Mouse (Mus musculus) hindbrain, embryonic 13.5 days (tissue): Measurements from ENCODE around the gene Socs3. TPM values are rescaled to one million over a fixed set of nuclear protein-coding genes. Genes with fewer than 3 reads are reported as not detected.

ENCODE experiments used
- ATAC-seq: fragments of 200-750 bp; cut with Nextera tagmentation; 2 replicates; pipeline ENCODE4 v1.8.0; 2017; ENCODE audit warnings: moderate TSS enrichment; ENCODE audit not compliant: low FRiP score
- H3K27ac ChIP-seq: fragments of 300-500 bp; sonication (generic); 2 replicates; pipeline ENCODE4 v1.5.1; 2015; ENCODE audit warnings: inconsistent platforms, mild to moderate bottlenecking, moderate library complexity
- H3K27me3 ChIP-seq: fragments of 300-500 bp; sonication (generic); 2 replicates; pipeline ENCODE4 v1.6.1; 2015; ENCODE audit warnings: mild to moderate bottlenecking, inconsistent platforms
- H3K36me3 ChIP-seq: fragments of 300-500 bp; sonication (generic); 2 replicates; pipeline ENCODE4 v1.6.1; 2015; ENCODE audit warnings: mild to moderate bottlenecking, inconsistent platforms
- H3K4me1 ChIP-seq: fragments of 300-500 bp; sonication (generic); replicated peaks from 2 replicates; pipeline ENCODE4 v1.6.1; 2015; ENCODE audit warnings: inconsistent platforms
- H3K4me2 ChIP-seq: fragments of 300-500 bp; sonication (generic); 2 replicates; pipeline ENCODE4 v1.6.1; 2015; ENCODE audit warnings: inconsistent platforms, mild to moderate bottlenecking, moderate library complexity
- H3K4me3 ChIP-seq: fragments of 300-500 bp; sonication (generic); 2 replicates; pipeline ENCODE4 v1.5.1; 2015; ENCODE audit warnings: mild to moderate bottlenecking, inconsistent platforms
- H3K9ac ChIP-seq: fragments of 300-500 bp; sonication (generic); 2 replicates; pipeline ENCODE4 v1.6.1; 2015; ENCODE audit warnings: mild to moderate bottlenecking, inconsistent platforms
- H3K9me3 ChIP-seq: fragments of 300-500 bp; sonication (generic); 2 replicates; pipeline ENCODE4 v1.6.1; 2016; ENCODE audit warnings: inconsistent platforms
- WGBS: fragments of 180-500 bp; shearing (Covaris S2); methylation state at CpG from one replicate; pipeline ENCODE4 v1.1.7; 2015; 5-methylcytosine and 5-hydroxymethylcytosine counted together
- polyA plus RNA-seq: library from polyadenylated mRNA; unstranded; fragments of >200 nt; fragmentation: Nextera tagmentation; extraction: Ambion mirVana; gene quantifications from 2 replicates; pipeline ENCODE4 v1.2.1, GENCODE M21; 2015

The Socs3 gene
- polyA plus RNA-seq, 1 experiment from 2014 or later = 8.8 TPM

DNA sequence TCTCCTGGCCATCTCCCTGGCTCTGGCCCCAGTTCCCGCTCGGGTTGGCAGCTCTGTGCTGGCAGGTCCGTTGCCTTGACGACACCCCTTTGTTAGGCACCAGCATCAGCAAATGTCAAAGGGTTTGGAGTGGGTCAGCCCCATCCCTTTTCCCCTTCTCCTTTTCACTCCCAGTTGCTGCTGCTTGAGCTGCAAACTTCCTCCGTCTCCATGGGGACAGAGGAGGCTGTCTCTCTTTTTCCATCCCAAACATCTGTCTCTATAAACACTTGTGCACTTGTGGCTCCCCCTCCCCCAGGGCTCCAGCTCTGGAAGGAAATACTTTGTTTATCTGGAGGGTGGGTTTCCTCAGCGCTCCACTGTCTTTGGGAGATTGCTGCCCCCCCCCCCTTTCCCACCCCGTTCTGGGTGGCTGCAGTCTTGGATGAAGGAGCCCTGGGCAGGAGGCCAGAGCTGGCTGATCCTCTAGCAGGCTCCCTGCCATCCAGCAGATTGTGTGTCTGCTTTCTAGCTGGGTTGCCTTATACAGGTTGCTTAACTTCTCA lies 30.0 kb downstream of the Socs3 start:
- H3K9ac ChIP-seq = peak overlapping the region; percentile 3; the same call in 1 of the 2 replicates
- peak overlapping the region; percentile 16 for H3K4me2 ChIP-seq
- no peak overlapping the region for H3K4me3 ChIP-seq
- no peaks in the 10 kb centered on the region for H3K36me3 ChIP-seq
- H3K27me3 ChIP-seq = peaks cover 26% of the 10 kb centered on the region
- H3K9me3 ChIP-seq = no peaks in the 10 kb centered on the region
- H3K27ac ChIP-seq = peak overlapping the region; percentile 72
- H3K4me1 ChIP-seq = peaks cover 47% of the 10 kb centered on the region
- 0% methylated on average over 7 of the region's 7 CpGs for WGBS
- peak; percentile 89 for ATAC-seq

DNA sequence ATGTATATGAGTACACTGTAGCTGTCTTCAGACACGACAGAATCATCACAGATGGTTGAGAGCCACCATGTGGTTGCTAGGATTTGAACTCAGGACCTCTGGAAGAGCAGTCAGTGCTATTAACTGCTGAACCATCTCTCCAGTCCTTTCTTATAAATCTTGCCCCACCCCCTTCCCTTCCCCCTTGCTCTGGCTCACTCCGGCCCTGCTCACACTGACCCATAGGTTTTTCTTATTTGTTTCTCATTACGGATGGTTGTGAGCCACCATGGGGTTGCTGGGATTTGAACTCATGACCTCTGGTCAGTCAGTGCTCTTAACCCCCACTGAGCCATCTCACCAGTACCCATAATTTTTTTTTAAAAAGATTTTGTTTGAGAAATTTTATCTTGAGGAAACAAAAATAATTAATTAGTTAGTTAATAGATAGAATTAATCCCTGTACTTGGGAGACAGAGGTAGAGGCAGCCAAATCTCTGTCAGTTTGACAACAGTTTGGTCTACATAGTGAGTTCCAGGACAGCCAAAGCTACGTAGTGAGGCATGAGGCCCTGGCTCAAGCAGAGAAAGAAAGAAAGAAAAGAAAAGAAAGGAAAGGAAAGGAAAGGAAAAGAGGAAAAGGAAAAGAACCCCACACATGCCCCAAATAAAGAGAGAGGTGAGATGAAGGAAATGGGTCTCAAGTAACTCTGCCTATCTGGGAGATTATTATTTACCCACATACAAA lies 30.7 kb downstream of the Socs3 start:
- no peak overlapping the region for H3K9ac ChIP-seq
- 10% methylated on average over 4 of the region's 4 CpGs for WGBS

DNA sequence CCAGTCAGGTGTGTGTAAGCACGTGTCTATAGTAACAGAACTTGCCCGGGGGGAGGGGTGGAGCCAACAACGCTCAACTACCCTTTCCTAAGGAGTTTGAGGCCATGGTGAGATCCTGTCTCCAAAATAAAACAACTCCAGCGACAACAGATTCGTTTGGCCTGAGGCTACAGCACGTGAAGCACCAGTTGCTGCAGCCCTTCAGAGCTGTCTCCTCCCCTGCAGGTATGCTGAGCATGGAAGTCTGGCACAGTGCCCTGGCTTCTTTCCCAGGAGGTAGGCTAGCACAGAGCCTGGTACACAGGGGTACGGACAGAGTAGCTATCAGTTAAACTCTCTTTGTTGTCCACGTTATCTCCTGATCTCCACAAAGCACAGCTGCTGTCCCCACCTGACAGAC lies 33.6 kb downstream of the Socs3 start:
- Histone ChIP-seq H3K9ac (no peak overlapping the region), H3K4me3 (no peak overlapping the region), H3K36me3 (no peaks in the 10 kb centered on the region), H3K27me3 (peaks cover 55% of the 10 kb centered on the region), H3K4me2 (no peak overlapping the region), H3K4me1 (peaks cover 57% of the 10 kb centered on the region), H3K27ac (no peak overlapping the region), H3K9me3 (no peaks in the 10 kb centered on the region)
- ATAC-seq = no peak
- WGBS = 43% methylated on average over 8 of the region's 8 CpGs

More for the DNA sequence above, 30.7 kb downstream of the Socs3 start:
- Histone ChIP-seq H3K36me3 (no peaks in the 10 kb centered on the region), H3K4me1 (peaks cover 47% of the 10 kb centered on the region), H3K9me3 (no peaks in the 10 kb centered on the region), H3K27ac (peak overlapping the region; percentile 72; the same call in 1 of the 2 replicates), H3K4me2 (peak overlapping the region; percentile 16; the same call in 1 of the 2 replicates), H3K27me3 (peaks cover 30% of the 10 kb centered on the region), H3K4me3 (no peak overlapping the region)
- no peak for ATAC-seq

DNA sequence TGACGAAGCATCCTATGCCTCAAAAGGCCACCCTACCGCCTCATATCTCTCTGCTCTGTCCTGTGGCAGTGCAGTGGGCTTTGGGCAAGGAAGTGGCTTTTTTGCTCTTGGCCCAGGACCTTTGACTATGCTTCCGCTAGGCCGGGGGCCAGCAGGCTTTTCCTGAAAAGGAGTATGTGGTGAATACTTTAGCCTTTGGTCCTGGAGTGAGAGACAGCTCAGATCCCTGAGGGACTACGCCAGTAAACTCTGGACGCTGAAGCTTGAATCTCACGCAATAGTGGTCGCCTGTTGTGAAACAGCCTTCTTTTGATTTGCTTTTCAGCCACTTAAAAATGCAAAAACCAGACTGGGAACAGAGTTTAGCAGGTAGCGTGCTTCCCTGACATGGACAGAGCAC lies 34.2 kb downstream of the Socs3 start:
- Histone ChIP-seq H3K9me3 (no peaks in the 10 kb centered on the region), H3K4me1 (peaks cover 58% of the 10 kb centered on the region), H3K27ac (no peak overlapping the region), H3K36me3 (no peaks in the 10 kb centered on the region), H3K4me3 (no peak overlapping the region), H3K27me3 (peaks cover 60% of the 10 kb centered on the region), H3K9ac (peak overlapping the region; percentile 39; the same call in 1 of the 2 replicates), H3K4me2 (no peak overlapping the region)
- WGBS = 66% methylated on average over 9 of the region's 9 CpGs
- ATAC-seq = no peak

DNA sequence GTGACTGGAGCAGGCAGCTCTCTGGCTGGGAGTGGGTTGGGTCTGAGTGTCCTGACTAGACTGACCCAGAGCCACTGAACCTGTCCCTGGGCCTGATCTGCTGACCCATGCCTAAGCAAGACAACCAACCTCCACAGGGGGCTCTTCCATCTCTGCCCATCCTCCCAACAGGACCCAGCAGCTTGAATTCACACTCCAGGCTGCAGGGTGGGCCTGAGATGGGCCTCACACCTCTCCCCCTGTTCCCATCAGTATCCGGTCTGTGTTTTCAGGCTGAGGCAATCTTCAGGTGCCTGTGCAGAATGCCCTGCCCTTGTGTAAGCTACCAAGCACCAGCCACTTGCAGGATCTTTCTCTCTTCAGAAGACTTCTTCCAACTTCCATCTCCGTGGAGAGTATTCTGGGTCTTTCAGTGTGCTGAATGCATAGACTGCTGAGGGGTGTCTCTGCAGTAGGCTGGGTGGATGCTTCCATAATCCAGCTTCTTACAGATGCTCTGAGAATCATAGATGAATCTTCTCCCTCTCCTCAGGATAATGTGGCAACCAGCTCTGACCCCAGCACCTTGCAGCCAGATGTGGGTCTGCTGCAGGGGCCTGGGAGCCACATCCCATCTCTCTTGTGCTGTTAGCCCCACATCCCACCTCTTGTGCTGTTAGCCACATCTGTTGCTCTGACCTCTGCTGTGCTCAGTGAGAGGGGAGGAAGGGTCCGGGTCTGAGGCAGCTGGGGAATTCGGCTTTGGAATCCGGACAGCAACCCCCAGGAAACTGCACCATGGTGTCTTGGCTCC lies 35.1 kb downstream of the Socs3 start:
- no peak overlapping the region for H3K9ac ChIP-seq
- no peaks in the 10 kb centered on the region for H3K9me3 ChIP-seq
- peaks cover 69% of the 10 kb centered on the region for H3K27me3 ChIP-seq
- no peak overlapping the region for H3K4me3 ChIP-seq
- no peaks in the 10 kb centered on the region for H3K36me3 ChIP-seq
- 53% methylated on average over 5 of the region's 5 CpGs for WGBS
- H3K27ac ChIP-seq = no peak overlapping the region
- H3K4me2 ChIP-seq = no peak overlapping the region
- peaks cover 52% of the 10 kb centered on the region for H3K4me1 ChIP-seq
- no peak for ATAC-seq

DNA sequence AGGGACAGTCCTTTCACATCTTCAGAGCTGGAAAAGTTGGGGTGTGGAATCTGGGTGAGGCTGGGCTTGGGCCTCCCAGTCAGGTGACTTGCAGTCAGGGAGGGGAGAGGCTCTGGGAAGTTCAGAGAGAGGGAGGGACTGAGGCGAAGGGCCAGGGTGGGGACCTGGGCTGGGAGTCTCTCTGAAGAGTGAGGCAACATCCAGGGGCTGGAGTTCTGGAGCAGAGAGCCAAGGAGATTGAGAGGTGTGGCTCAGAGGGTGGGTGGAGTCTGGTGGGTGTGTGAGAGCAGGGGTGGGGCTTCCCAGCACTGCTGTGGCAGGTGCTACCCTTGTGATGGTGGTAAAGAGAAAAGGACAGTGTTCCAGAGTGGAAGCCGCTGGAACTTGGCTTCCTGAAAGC lies 35.7 kb downstream of the Socs3 start:
- 57% methylated on average over 2 of the region's 2 CpGs for WGBS
- no peak for ATAC-seq
- H3K4me1 ChIP-seq = peaks cover 46% of the 10 kb centered on the region
- no peak overlapping the region for H3K4me2 ChIP-seq
- H3K36me3 ChIP-seq = no peaks in the 10 kb centered on the region
- H3K9ac ChIP-seq = no peak overlapping the region
- peaks cover 75% of the 10 kb centered on the region for H3K27me3 ChIP-seq
- no peak overlapping the region for H3K27ac ChIP-seq
- no peak overlapping the region for H3K4me3 ChIP-seq
- no peaks in the 10 kb centered on the region for H3K9me3 ChIP-seq

DNA sequence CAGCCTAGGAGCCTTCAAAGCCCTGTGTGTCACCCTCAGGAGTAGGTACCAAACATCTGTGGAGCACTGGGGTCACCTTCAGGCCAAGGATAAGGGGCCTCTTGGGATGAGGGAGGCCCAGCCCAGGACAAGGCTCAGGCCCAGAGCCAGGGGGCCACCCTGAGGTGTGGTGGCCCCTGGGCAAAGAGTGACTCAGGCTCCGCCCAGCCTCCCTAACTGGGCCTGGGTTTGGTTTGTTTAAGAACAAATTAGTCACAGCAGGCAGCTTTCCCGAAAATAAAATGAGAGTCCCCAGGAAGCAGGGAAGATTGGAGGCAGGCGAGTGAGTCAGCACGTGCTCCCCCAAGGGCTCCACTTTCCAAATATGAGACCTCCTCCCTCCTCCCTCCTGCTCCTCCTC lies 37.7 kb downstream of the Socs3 start:
- WGBS = 32% methylated on average over 4 of the region's 4 CpGs
- no peaks in the 10 kb centered on the region for H3K36me3 ChIP-seq

DNA sequence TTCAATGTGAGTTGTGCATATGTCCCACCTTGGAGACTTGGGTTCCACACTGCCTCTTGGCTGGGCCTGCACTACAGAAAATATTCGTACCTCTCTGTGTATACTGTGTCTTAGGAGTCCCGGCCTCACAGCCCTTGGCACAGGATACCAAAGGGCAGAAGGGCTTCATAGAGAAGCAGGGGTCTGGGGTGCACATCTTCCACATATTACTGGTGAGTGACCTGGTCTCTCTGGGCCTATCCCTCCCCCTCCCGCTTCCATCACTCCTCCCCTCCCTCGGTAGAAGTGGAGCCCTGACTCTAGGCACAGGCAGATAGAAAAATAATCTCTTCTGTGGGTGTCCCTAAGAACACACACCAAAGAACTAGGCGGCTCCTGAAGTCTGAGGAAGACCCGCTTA lies 38.3 kb downstream of the Socs3 start:
- Histone ChIP-seq H3K4me1 (peaks cover 40% of the 10 kb centered on the region), H3K9me3 (no peaks in the 10 kb centered on the region), H3K36me3 (no peaks in the 10 kb centered on the region), H3K4me2 (no peak overlapping the region), H3K27ac (no peak overlapping the region), H3K27me3 (peaks cover 87% of the 10 kb centered on the region), H3K4me3 (no peak overlapping the region), H3K9ac (no peak overlapping the region)
- ATAC-seq = no peak
- 47% methylated on average over 6 of the region's 6 CpGs for WGBS

More for the DNA sequence above, 37.7 kb downstream of the Socs3 start:
- H3K9ac ChIP-seq = no peak overlapping the region
- H3K9me3 ChIP-seq = no peaks in the 10 kb centered on the region
- no peak for ATAC-seq
- H3K4me3 ChIP-seq = no peak overlapping the region
- H3K4me2 ChIP-seq = no peak overlapping the region
- H3K27ac ChIP-seq = no peak overlapping the region
- H3K27me3 ChIP-seq = peaks cover 83% of the 10 kb centered on the region
- peaks cover 41% of the 10 kb centered on the region for H3K4me1 ChIP-seq

DNA sequence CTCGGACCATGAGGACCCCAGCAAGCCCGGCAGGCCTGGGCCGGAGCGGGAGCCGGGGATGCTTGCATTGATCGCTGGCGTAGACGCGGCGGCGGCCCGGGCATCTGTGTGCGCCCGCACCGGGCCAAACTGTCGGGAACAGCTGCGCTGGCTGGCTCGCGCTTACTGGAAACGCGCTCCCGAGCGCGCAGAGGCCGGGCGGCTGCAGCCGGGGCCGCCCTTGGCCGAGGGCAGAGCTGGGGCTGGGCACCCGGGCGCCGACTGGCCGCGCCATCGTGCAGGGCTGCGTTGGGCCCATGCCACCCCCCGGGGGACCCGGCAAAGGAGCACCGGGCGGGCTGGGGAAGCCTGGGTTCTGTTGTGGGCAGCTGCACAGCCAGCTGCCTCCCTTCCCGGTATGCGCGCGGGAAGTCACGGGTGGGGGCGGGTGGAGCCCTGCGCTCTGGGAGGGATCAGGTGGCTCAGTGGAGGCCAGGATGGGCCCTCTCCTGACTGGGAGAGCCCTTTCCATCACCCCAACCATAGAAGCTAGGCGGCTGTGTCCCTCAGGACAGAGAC lies 39.0 kb downstream of the Socs3 start:
- Histone ChIP-seq H3K4me3 (peak overlapping the region; percentile 46), H3K27ac (peak overlapping the region; percentile 19; the same call in 1 of the 2 replicates), H3K9ac (peak overlapping the region; percentile 76), H3K4me1 (peaks cover 33% of the 10 kb centered on the region), H3K27me3 (peaks cover 80% of the 10 kb centered on the region), H3K4me2 (peak overlapping the region; percentile 89), H3K36me3 (no peaks in the 10 kb centered on the region), H3K9me3 (no peaks in the 10 kb centered on the region)
- ATAC-seq = peak; percentile 71
- 1% methylated on average over 46 of the region's 48 CpGs for WGBS

DNA sequence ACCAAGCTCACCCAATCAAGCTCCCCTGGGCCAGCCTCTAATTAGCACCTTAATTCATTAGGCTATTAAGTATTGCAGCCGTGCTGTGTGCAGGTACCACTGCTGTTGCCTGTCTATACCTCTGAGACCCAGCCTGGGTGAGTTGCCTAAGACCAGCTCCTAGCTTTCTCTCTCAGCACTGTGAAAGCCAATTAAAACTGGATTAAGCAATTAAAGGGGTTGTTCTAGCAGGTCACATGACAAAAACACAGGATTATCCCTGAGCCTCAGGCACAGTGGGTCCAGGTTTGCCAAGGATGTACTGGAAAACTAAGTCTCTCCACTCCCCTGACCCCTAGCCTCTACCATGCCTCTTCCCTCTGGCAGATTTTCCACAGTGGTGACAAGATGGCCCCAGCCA lies 44.3 kb downstream of the Socs3 start:
- H3K27ac ChIP-seq = no peak overlapping the region
- ATAC-seq = no peak
- no peaks in the 10 kb centered on the region for H3K36me3 ChIP-seq
- H3K4me2 ChIP-seq = no peak overlapping the region
- H3K4me3 ChIP-seq = no peak overlapping the region
- H3K4me1 ChIP-seq = peaks cover 2% of the 10 kb centered on the region
- 70% methylated on average over 1 of the region's 1 CpGs for WGBS
- no peaks in the 10 kb centered on the region for H3K9me3 ChIP-seq
- H3K9ac ChIP-seq = no peak overlapping the region
- H3K27me3 ChIP-seq = peaks cover 29% of the 10 kb centered on the region

DNA sequence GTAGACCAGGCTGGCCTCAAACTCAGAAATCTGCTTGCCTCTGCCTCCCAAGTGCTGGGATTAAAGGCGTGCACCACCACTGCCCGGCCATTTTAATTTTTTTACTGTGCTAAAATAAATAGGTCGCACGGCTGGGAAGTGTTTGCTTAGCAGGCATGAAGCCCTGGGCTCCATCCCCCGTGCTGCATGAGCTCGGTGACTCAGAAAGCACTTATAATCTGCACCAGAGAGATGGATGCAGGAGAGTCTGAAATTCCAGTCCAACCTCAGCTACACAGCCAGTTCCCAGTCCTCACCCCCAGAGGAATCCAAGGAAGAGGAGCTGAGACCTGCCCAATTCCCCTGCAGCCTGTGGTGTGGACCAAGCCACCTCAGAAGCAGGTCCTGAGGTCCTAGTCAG lies 45.4 kb downstream of the Socs3 start:
- Histone ChIP-seq H3K4me1 (no peaks in the 10 kb centered on the region), H3K27me3 (peaks cover 18% of the 10 kb centered on the region), H3K9me3 (no peaks in the 10 kb centered on the region), H3K9ac (no peak overlapping the region), H3K36me3 (no peaks in the 10 kb centered on the region), H3K4me2 (no peak overlapping the region), H3K4me3 (no peak overlapping the region), H3K27ac (no peak overlapping the region)
- 85% methylated on average over 6 of the region's 6 CpGs for WGBS
- no peak for ATAC-seq

DNA sequence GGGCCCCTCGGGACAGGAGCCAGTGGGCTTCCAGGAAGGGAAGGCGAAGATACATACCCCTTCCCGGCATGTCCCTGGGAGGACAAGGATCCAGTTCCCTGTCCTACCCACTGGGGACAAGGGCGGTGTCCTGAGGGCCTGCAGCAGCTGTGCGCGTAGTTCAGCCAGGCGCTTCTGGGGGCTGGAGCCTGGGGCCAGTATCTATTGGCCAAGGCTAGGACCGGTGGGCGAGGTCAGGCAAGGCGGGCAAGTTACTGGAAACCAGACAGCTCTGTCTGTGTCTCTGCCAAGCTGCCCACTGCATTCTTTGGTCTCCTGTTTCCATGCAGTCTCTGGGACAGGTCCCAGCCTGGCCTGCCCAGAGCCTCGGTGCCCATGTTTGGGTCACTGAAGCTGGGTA lies 46.6 kb downstream of the Socs3 start:
- H3K9me3 ChIP-seq = no peaks in the 10 kb centered on the region
- H3K4me2 ChIP-seq = no peak overlapping the region
- no peak for ATAC-seq
- peaks cover 10% of the 10 kb centered on the region for H3K27me3 ChIP-seq
- no peak overlapping the region for H3K9ac ChIP-seq
- 80% methylated on average over 11 of the region's 11 CpGs for WGBS
- no peak overlapping the region for H3K4me3 ChIP-seq
- 0 out of 2 replicates have a peak, but pooled peaks cover 6% of the 10 kb centered on the region for H3K4me1 ChIP-seq
- no peak overlapping the region for H3K27ac ChIP-seq
- no peaks in the 10 kb centered on the region for H3K36me3 ChIP-seq
